Mouse (Mus musculus) olfactory bulb, adult 2 months (tissue): ENCODE measurements around the gene Ccn5.

Experiments
- CTCF ChIP-seq: fragments of 200-500 bp; IDR thresholded peaks from 2 replicates; pipeline ENCODE4 v1.5.1; 2012; ENCODE audit warnings: low read depth, mild to moderate bottlenecking, low read length, moderate library complexity; ENCODE audit not compliant: insufficient read depth
- POLR2A ChIP-seq: fragments of 200-500 bp; IDR thresholded peaks from 2 replicates; pipeline ENCODE4 v1.6.1; 2012; ENCODE audit warnings: mild to moderate bottlenecking, low read depth, low read length, moderate library complexity; ENCODE audit not compliant: insufficient read depth

DNA sequence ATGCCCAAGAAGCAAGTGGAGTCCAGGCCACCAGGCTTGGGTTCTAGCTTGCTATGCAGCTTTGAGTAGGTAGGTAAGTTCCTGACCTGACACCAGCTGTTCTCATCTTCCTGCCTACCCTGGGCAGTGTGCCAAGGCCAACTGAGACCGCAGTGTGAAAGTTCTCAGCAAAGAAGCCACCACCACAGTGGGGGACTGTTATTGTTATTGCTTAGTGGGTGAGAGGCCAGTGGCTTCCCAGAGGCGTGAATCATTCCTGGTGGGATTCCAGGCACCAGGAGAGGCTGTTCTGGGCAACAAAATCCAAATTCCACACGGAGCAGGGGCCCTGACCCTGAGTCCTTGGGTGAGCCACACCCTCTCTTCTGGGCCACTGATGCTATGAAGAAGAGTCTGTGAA lies 19.8 kb upstream of the Ccn5 start:
- TF ChIP-seq CTCF (no peak), POLR2A (no peak)
